Mouse (Mus musculus) stomach, adult 2 months (tissue): Measurements from ENCODE around the gene Gm20873. TPM values are rescaled to one million over a fixed set of nuclear protein-coding genes. Genes with fewer than 3 reads are reported as not detected.

ENCODE experiments used
- polyA plus RNA-seq: library from polyadenylated mRNA; depleted of rRNA; stranded (reverse); fragments of >200 nt; gene quantifications from 2 replicates; pipeline ENCODE4 v1.2.3, GENCODE M21; 2012; rRNA removed

The Gm20873 gene
- polyA plus RNA-seq, result not detected in 2 replicates

GRCm38 (mm10) chrY:6266798-6267197 lies at the start of gene Gm20873:
Gene Gm20873, plus strand, starts transcription at chrY:6267098.

GRCm38 (mm10) chrY:6237895-6238294 lies 29.0 kb upstream of the Gm20873 start, which contains the start of gene Gm21746:
Gene Gm21746, minus strand, starts transcription at chrY:6237995.

Other genes with a start within 250 kb of the Gm20873 start
- not detected in 2 replicates for gene Gm21746, start 29.1 kb upstream of the Gm20873 start, polyA plus RNA-seq